Mouse (Mus musculus) heart, adult 2 months (tissue): ENCODE results near the gene Mrpl14.

Source experiments
- CTCF ChIP-seq: fragments of 200-600 bp; IDR thresholded peaks from 2 replicates; pipeline ENCODE4 v1.8.1; 2022; ENCODE audit warnings: antibody characterized with exemption, mild to moderate bottlenecking, moderate library complexity
- EP300 ChIP-seq: fragments of 200-500 bp; IDR thresholded peaks from 2 replicates; pipeline ENCODE4 v1.6.1; 2011; ENCODE audit warnings: low read depth, low read length, control low read depth; ENCODE audit not compliant: insufficient read depth
- POLR2A ChIP-seq: fragments of 200-500 bp; IDR thresholded peaks from 2 replicates; pipeline ENCODE4 v1.6.1; 2011; ENCODE audit warnings: mild to moderate bottlenecking, low read depth, low read length, control low read depth; ENCODE audit not compliant: insufficient read depth

GRCm38 (mm10) chr17:45695227-45696120 is 9.4 kb downstream of the Mrpl14 start:
- TF ChIP-seq CTCF (no peak), POLR2A (no peak), EP300 (no peak)
